Mouse (Mus musculus) cerebral cortex, adult 2 months (tissue): ENCODE data around the gene Zkscan17.

Source experiments
- whole genome bisulfite sequencing: fragments of 180-500 bp; shearing (Covaris S2); methylation state at CpG from one replicate; pipeline ENCODE4 v1.1.7; 2018; 5-methylcytosine and 5-hydroxymethylcytosine counted together

The Zkscan17 gene

DNA sequence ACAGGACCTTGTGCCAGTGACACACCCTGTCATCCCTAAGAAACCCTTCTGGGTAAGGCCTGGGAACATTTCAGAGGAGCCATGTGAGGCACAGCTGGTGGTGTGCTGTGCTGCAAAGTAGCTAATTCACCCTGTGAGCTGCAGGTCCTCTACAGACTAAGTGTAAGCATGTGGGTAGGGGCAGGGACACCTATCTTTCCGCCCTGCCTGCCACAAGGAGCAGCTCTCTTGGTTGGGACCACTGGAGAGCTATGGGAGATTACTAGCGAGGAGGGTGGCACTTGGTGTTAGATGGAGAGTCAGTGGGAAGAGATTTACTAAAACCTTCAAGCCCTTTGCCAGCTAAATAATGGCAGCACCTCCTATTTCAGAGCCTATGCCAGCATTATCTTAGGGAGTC lies 69.7 kb downstream of the Zkscan17 start:
- 93% methylated on average over 2 of the region's 2 CpGs for WGBS

DNA sequence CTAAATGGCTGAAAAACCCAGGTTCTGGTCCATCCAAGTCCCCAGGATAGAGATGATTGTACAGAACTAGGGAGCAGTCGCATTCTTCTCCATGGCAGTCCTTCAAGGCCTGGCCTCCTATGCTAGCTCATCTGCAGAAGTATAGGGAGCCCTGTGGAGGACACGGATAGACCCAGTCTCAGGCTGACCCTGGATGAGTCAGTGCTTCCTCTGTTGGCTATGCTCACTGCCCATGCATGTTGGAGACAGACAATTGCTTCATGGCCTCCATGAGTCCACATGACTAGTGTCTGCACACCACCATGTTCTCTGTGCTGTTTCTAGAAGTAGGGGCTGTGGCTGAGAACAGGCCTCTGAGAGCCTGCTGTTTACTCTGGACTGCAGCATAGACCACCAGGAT lies 70.2 kb downstream of the Zkscan17 start:
- 92% methylated on average over 2 of the region's 2 CpGs for WGBS

DNA sequence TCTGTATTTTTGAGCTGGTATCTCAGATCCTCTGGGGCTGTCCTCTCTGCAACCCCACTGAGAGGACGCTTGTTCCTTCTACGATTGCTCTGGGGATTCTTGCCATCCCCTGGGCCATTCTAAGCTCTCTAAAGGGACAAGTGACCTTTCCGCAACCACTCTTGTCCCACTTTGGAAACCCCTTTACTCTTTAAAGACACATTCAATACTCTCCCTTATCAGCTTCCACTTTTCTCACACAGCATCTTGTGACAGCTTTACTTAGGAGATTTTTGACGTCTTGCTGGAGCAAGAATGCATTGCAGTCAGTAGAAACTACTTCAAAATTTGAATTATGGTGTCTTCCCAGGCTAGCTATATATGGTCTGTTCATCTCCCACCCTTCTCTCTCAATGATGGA lies 75.5 kb downstream of the Zkscan17 start, which contains the start of gene Snap47:
TSS of gene Snap47 (minus strand) at position 101 of the 400 bp plus-strand sequence.
- WGBS = 77% methylated on average over 4 of the region's 4 CpGs

DNA sequence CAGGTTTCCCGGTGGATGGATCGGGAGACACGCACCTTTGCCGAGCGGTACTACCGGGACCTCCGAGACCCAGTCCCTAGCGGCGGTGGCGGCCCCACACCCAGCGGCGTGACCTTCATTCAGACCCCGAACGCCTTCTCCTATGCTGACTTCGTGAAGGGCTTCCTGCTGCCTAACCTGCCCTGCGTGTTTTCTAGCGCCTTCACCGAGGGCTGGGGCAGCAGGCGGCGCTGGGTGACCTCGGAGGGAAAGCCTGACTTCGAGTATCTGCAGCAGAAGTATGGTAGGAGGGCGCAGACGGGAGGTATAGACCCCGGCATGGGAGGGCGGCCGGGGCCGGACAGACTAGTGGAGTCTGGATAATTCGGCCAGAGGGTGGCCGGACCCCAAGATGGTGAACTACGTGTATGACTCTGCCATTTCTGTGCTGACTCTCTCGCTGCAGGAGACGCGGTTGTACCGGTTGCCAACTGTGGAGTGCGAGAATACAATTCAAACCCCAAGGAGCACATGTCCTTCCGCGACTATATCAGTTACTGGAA lies 76.2 kb downstream of the Zkscan17 start:
- WGBS = under 1% methylated on average over 38 of the region's 38 CpGs

DNA sequence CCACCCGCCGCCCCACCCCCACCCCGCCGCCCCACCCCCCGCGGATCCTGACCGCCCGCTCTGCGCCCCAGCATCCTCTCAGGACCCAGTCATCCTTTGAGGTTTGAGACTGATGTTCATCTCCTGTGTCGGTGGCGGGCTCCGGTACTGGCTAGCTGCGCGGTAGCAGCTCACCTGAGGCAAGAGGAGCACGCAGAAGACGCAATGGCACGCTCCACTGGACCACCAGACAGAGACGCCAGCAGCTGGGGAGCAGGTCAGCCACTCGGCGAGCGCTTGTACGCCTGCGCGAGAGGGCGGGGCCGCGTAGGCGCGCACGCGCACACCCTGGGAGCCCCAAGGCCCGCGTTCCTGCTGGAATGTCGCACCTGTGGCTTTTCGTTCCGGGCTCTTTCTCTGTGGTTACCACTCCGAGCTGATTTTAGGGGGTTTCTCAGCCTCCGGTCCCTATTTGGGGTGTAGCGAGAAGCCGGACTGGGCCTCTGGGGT lies 76.8 kb downstream of the Zkscan17 start, which contains the start of gene Jmjd4:
TSS of gene Jmjd4 (plus strand) at position 305 of the 489 bp plus-strand sequence.
- under 1% methylated on average over 36 of the region's 40 CpGs for WGBS

DNA sequence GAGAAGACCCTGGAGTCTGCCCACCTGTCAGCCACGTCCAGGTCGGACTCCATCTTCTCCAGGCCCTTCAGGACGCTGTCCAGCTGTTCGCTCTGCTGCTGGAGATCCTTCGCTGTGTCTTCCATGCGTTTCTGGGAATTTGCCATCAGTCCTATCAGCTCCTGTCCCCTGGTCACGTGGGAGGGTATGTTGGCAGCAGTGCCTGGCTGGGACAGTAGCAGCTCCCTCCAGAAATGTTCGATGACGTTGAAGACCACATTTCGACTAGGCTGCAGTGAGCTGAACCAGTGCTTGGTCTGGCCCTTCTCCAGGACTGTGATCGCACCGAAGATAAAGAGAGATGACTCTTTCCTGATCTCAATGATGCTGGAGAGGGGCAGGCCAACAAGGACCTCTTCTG lies 88.6 kb downstream of the Zkscan17 start:
- WGBS = 83% methylated on average over 12 of the region's 12 CpGs
